Mouse (Mus musculus) cerebellum, adult (tissue): ENCODE results near the gene Fndc10.
"Not testable (repeated sequence)": the region's sequence is repeated elsewhere in the genome, so short reads cannot be mapped to it uniquely, and the experiment has no call there.

Source experiments
- ATAC-seq: cut with Nextera tagmentation; 2 replicates; pipeline ENCODE4 v1.9.2; 2017; ENCODE audit warnings: mild to moderate bottlenecking, moderate library complexity, mixed read lengths; ENCODE audit not compliant: insufficient number of reproducible peaks, low FRiP score, low TSS enrichment

Gene Fndc10

GRCm38 (mm10) chr4:155734350-155734941 lies 40.3 kb downstream of the Fndc10 start, which contains the start of gene Tmem240:
TSS of gene Tmem240 (plus strand) at chr4:155734800.
- peak; percentile 81 for ATAC-seq

GRCm38 (mm10) chr4:155734951-155735702 lies 41.0 kb downstream of the Fndc10 start:
- ATAC-seq, result peak; percentile 17; the same call in 1 of the 2 replicates

- ATAC-seq, result no peak
Observed at GRCm38 (mm10) chr4:155735788-155736187, 41.6 kb downstream of the Fndc10 start.

GRCm38 (mm10) chr4:155736421-155736820 lies 42.3 kb downstream of the Fndc10 start:
- no peak for ATAC-seq

GRCm38 (mm10) chr4:155738262-155738661 lies 44.1 kb downstream of the Fndc10 start:
- no peak for ATAC-seq

GRCm38 (mm10) chr4:155739152-155739551 lies 45.0 kb downstream of the Fndc10 start:
- no peak for ATAC-seq

- ATAC-seq, result peak; percentile 24; the same call in 1 of the 2 replicates
Observed at GRCm38 (mm10) chr4:155739741-155740636, 45.8 kb downstream of the Fndc10 start.

GRCm38 (mm10) chr4:155740681-155741080 lies 46.5 kb downstream of the Fndc10 start:
- ATAC-seq, result not testable (repeated sequence)

GRCm38 (mm10) chr4:155742684-155743083 lies 48.5 kb downstream of the Fndc10 start:
- no peak for ATAC-seq

GRCm38 (mm10) chr4:155744474-155744873 lies 50.3 kb downstream of the Fndc10 start:
- ATAC-seq, result no peak

GRCm38 (mm10) chr4:155745136-155745535 lies 51.0 kb downstream of the Fndc10 start:
- ATAC-seq, result no peak
